Mouse (Mus musculus): ENCODE data around the gene Olfr772. TPM values are rescaled to one million over a fixed set of nuclear protein-coding genes. Genes with fewer than 3 reads are reported as not detected.

The Olfr772 gene
- not detected for total RNA-seq (2023)

DNA sequence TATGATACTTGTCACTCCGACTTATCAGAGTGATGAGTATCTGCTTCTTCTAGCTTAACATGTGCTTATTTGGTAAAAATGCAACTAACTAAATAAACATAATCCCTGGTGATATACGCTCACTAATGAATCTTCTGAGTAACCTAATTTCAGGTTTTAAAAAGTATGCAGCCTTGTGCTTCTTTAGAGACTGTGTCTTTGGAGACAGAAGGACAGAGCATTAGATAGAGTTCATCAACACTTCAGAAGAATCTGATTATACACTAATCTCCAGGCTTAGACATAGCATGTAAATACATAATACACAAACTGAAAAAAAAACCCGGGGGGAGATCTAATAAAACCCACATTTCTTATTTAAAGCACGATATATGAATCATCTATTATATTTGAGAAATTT lies at the start of gene Olfr772:
Gene Olfr772 (minus strand): TSS at position 101 of the 400 bp plus-strand sequence.

DNA sequence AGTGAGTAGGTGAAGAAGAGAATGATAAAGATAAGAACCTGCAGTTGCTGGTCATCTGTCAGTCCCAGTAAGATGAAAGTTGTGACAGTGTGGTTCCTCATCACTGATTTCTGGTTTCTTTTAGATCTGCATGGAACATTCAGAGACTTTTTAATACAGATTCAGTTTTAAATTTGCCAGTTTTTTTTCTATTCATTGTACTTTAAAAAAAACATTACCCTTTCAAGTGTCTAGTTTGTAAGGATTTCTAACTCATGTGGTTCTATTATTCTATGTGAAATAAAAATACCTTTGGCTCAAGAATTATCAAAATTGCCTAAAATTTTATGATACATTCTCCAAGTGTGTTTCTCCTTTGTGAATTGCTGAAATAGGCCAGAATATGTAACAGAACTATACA lies 9.6 kb upstream of the Olfr772 start, which contains the start of gene Olfr773:
Gene Olfr773 (minus strand): TSS at position 101 of the 400 bp plus-strand sequence.

DNA sequence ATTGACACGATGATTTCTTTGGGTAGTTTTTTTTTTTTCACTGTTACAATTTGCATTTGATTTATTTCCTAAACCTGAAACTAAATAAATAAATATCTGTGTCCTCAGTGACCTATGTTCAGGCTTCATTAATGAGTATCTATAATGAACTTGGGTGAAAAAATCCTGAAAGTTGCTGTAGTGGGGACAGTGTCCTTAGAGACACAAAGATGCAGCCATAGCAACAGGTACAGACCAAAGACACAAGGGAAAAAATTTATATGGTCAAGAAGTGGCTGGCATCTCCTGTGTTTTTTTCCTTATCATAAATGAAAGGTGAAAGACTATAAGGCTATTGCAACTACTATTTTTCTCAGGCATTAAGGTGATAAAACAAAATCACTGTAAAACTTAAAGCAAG lies 13.1 kb downstream of the Olfr772 start, which contains the start of gene Olfr771:
Gene Olfr771 (minus strand): TSS at position 101 of the 400 bp plus-strand sequence.

DNA sequence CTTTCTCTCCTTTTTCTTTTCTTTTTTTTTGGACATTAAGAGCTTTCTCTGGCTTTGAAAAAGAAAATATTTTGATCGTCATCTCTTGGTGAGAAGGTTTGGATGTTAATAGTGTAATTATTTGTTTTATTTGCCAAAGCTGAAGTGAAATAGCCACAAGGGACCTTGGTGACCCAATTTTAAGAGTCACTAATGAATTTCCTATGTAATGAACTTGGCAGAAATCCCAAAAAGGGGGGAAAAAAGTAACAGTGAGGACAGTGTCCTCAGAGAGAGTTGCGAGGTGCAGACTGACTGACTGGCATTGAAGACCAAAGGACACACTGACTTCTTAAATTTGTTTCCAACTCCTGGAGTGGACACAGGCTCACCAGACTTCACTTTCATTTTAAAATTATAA lies 38.8 kb downstream of the Olfr772 start, which contains the start of gene Olfr770:
Gene Olfr770 (minus strand): TSS at position 101 of the 400 bp plus-strand sequence.

Other genes with a start within 250 kb of the Olfr772 start
- not detected for gene Itga7, start 244.1 kb downstream of the Olfr772 start, total RNA-seq (2023)
- gene Mettl7b, start 216.9 kb downstream of the Olfr772 start, total RNA-seq (2023), result not detected
- not detected for gene Olfr9, start 188.5 kb downstream of the Olfr772 start, total RNA-seq (2023)
- gene Olfr763, start 167.1 kb downstream of the Olfr772 start, total RNA-seq (2023), result not detected
- gene Olfr764-ps1, start 138.0 kb downstream of the Olfr772 start, total RNA-seq (2023), result not detected
- not detected for gene Olfr765, start 127.9 kb downstream of the Olfr772 start, total RNA-seq (2023)
- gene Olfr766-ps1, start 108.9 kb downstream of the Olfr772 start, total RNA-seq (2023), result not detected
- gene Olfr767, start 95.0 kb downstream of the Olfr772 start, total RNA-seq (2023), result not detected
- not detected for gene Olfr768, start 78.5 kb downstream of the Olfr772 start, total RNA-seq (2023)
- gene Olfr769, start 60.1 kb downstream of the Olfr772 start, total RNA-seq (2023), result not detected
- not detected for gene Olfr770, start 38.9 kb downstream of the Olfr772 start, total RNA-seq (2023)
- not detected for gene Olfr771, start 13.2 kb downstream of the Olfr772 start, total RNA-seq (2023)
- gene Olfr773, start 9.5 kb upstream of the Olfr772 start, total RNA-seq (2023), result not detected
- not detected for gene Olfr774, start 58.3 kb upstream of the Olfr772 start, total RNA-seq (2023)
- gene Olfr775, start 70.5 kb upstream of the Olfr772 start, total RNA-seq (2023), result not detected
- gene Olfr776, start 81.2 kb upstream of the Olfr772 start, total RNA-seq (2023), result not detected
- gene Olfr777, start 93.6 kb upstream of the Olfr772 start, total RNA-seq (2023), result not detected
- not detected for gene Olfr780, start 140.2 kb upstream of the Olfr772 start, total RNA-seq (2023)
- not detected for gene Olfr781, start 150.9 kb upstream of the Olfr772 start, total RNA-seq (2023)
- gene Olfr782, start 170.9 kb upstream of the Olfr772 start, total RNA-seq (2023), result not detected
- not detected for gene Olfr784, start 206.2 kb upstream of the Olfr772 start, total RNA-seq (2023)
- gene Olfr785, start 227.5 kb upstream of the Olfr772 start, total RNA-seq (2023), result not detected
- not detected for gene Olfr786, start 249.4 kb upstream of the Olfr772 start, total RNA-seq (2023)

All from monocyte, adult 59 days (primary cell).